Mouse (Mus musculus) Patski (cell line): ENCODE measurements around the gene Dock8. TPM values are rescaled to one million over a fixed set of nuclear protein-coding genes. Genes with fewer than 3 reads are reported as not detected.
A peak's percentile ranks its signal among the peaks of the same experiment; 100 is the strongest.

Experiments
- ATAC-seq: fragments of 100-300 bp; one replicate; pipeline ENCODE4 v1.8.0; 2021
- CTCF ChIA-PET: fragments of 350-600 bp; sonication (Branson Sonifier 250); formaldehyde crosslinking; loops from one replicate; lab custom pipeline; 2022; ENCODE audit warnings: inconsistent platforms; lab: Charles Lee
- POLR2A ChIA-PET: fragments of 350-600 bp; sonication (Branson Sonifier 250); formaldehyde crosslinking; loops from one replicate; lab custom pipeline; 2022; ENCODE audit warnings: antibody characterized with exemption, inconsistent platforms; lab: Charles Lee
- DNase-seq: peaks from one replicate; pipeline ENCODE4 v3.0.0-alpha.2; 2011; ENCODE audit warnings: low read depth, low spot score
- H3K27me3 ChIP-seq: fragments of 371-371 bp; one replicate; pipeline ENCODE4 v1.5.1; 2021
- CTCF ChIP-seq: fragments of 100-300 bp; IDR thresholded peaks from one replicate; pipeline ENCODE4 v1.5.1; 2021
- in situ Hi-C: fragments of 300-500 bp; cut with MboI; formaldehyde crosslinking; loops from 3 replicates; pipeline ENCODE4 v1.11.1; 2018; ENCODE audit warnings: low pct_unique_long_range_greater_than_20kb, mixed read lengths
- polyA plus RNA-seq: library from polyadenylated mRNA; unstranded; gene quantifications from one replicate; pipeline ENCODE4 v1.2.3, GENCODE M21; 2021

Gene Dock8
- polyA plus RNA-seq, 1 experiment from 2014 or later: 11.3 TPM

DNA sequence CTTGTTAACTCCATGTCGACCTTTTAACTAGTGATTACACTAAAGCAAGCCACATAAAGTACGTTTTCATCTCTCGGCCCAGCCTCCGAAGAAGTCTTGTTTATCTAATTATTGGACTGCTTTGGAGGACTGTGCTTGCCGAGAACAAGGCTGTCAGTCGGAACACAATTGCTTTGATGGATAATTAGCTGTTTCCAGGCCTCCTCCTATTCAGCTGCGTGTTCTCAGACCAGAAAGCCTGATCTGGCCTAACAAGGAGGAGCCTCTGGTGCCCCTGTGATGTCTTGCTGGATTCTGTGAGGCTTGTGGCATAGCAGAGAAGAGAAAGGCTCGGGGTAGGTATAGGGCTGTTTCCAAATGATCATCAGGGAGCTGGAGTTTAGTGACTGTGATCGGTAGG lies 106.3 kb downstream of the Dock8 start:
- no peak for TF ChIP-seq CTCF
- ChIA-PET POLR2A (interaction anchor here (0.7 kb wide), 1 partner anchor 26 kb away, joined by 5 read pairs; no protein-coding TSS in a partner anchor), CTCF (interaction anchor here (1.2 kb wide), 1 partner anchor 43 kb away, joined by 3 read pairs; no protein-coding TSS in a partner anchor)
- DNase-seq (no peak), ATAC-seq (no peak)
- no peaks in the 10 kb centered on the region for H3K27me3 ChIP-seq
- in situ Hi-C loops: no loop called here

DNA sequence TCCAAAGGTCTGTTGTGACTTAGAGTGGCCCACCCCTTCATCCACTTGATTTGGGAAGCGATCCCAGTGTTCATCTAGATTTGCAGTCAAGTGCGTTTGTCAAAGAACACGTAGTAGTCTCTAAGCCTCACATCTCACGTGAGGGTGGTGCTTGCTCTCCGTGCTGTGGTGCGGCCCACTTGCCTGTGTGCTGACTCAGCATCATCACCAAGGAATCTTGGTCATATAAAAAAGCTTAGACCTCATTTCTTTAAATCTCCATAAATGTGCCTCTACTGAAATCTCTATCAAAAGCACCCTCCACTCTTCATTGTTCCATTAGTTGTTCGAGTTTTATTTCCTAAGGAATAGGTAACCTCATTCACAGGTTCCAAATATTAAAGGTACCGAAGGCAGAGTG lies 107.0 kb downstream of the Dock8 start:
- in situ Hi-C loops: no loop called here
- ChIA-PET CTCF (interaction anchor here (1.2 to 1.7 kb wide), 8 partner anchors 11 to 225 kb away, joined by 3 to 16 read pairs (median 4); no protein-coding TSS in a partner anchor), POLR2A (no interaction called here)
- H3K27me3 ChIP-seq: no peaks in the 10 kb centered on the region
- no peak for TF ChIP-seq CTCF
- no peak for DNase-seq
- ATAC-seq: no peak

DNA sequence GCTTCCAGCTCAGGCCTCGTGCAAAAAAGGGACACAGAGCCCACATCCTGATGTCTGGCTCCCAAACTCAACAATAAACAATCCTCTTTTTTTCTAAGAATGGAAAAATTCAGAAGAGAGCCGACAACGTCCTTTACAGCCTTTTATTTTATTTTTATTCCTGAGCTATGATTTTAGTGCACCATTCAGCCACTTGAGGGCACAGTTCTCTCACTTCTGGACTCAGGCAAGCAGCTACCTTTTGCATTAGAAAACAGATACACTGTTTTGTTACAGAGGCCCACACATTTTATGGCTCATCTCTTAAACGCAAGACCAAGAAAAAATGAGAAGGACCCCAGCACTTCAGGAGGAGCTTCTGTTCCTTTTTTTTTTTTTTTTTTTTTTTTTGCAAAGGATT lies 108.1 kb downstream of the Dock8 start:
- in situ Hi-C loops: no loop called here
- ATAC-seq (peak; percentile 35), DNase-seq (no peak)
- ChIA-PET POLR2A (interaction anchor here (0.6 to 0.7 kb wide), 2 partner anchors 96 to 147 kb away, joined by 3 to 8 read pairs; no protein-coding TSS in a partner anchor), CTCF (interaction anchor here (0.6 to 1.7 kb wide), 30 partner anchors 8 to 529 kb away, joined by 3 to 16 read pairs (median 4); partner anchors contain the start of gene Cbwd1)
- H3K27me3 ChIP-seq: no peaks in the 10 kb centered on the region
- TF ChIP-seq CTCF: peak; percentile 78

DNA sequence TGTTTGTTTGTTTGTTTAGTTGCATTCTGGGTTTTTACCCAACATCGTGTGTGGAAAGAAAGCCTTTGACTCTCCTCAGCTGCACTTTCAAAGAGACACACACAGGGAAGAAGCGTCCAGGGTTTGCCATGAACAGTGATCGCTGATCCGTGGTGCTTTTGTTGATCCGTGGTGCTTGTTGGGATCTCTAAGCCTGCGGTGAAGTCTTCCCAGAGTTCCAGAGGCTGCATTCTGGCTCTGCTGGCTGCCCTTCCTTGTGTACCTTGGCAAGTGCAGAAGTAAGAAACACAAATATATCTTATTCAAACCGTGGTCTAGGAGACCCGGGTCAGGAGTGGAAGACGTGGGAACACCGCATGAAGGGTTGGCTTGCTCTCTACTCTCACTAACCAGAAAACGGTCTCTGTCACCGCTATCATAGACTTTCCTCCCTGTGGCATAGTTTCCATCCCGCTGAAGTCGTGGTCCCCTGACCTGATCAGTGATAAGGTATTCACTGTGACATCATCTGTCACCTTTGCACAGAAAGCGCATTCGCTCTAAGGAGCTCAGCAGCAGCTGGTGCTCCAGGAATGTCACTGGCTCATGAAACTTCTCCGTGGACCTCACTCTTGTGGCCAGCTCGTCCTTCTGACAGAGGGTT lies 112.4 kb downstream of the Dock8 start:
- in situ Hi-C loops: no loop called here

DNA sequence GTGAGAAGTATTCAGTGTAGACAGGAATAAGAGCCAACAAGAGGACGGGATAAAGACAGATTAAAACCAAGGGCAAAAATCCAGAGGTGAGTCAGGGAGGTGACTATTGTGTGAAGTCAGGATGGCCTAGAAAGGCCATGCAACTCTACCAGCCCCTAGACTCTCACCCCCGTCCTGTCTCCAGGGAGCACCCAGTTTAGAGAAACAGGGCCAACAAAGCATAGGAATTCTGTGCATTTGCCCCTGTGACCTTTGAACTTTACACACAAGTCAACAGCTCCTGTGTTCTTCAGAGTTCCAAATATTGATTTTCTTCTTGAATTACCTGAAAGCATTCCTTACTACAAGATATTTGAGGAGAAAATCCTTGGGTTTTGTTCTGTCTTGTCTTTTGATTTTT lies 117.6 kb downstream of the Dock8 start:
- no peak for TF ChIP-seq CTCF
- ChIA-PET CTCF (interaction anchor here (1.7 kb wide), 1 partner anchor 10 kb away, joined by 4 read pairs; no protein-coding TSS in a partner anchor), POLR2A (no interaction called here)
- no peak for DNase-seq
- in situ Hi-C loops: no loop called here
- no peak for ATAC-seq
- H3K27me3 ChIP-seq: peaks cover 4% of the 10 kb centered on the region

More for the DNA sequence above, 112.4 kb downstream of the Dock8 start:
- H3K27me3 ChIP-seq: peaks cover 4% of the 10 kb centered on the region
- no peak for DNase-seq
- ChIA-PET POLR2A (interaction anchor here (0.6 to 0.7 kb wide), 3 partner anchors 150 to 223 kb away, joined by 4 to 12 read pairs (median 5); no protein-coding TSS in a partner anchor), CTCF (interaction anchor here (0.7 to 2.1 kb wide), 4 partner anchors 15 to 340 kb away, joined by 3 to 5 read pairs (median 4); no protein-coding TSS in a partner anchor)
- no peak for TF ChIP-seq CTCF
- no peak for ATAC-seq

DNA sequence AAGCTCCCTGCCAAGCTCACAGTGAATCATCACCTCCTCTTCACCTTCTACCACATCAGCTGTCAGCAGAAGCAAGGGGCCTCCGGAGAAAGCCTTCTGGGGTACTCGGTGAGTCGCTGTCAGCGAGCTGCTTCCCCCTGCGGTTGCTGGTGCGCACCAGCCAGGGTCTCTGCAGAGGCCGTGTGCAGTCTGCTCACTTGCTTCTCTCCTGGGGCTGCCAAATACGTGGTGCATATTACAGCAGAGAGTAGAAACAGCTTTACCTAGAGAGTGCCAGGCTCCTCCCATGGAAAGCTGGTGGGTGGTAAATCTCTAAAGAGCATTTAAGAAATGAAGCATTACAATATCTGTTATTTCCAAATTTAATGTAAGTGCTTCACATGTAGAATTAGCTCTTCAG lies 123.1 kb downstream of the Dock8 start:
- TF ChIP-seq CTCF: no peak
- in situ Hi-C loops: no loop called here
- no peaks in the 10 kb centered on the region for H3K27me3 ChIP-seq
- no peak for ATAC-seq
- POLR2A ChIA-PET: no interaction called here
- no peak for DNase-seq
- CTCF ChIA-PET: interaction anchor here (1.4 kb wide), 2 partner anchors 9 to 329 kb away, joined by 4 to 5 read pairs; no protein-coding TSS in a partner anchor

DNA sequence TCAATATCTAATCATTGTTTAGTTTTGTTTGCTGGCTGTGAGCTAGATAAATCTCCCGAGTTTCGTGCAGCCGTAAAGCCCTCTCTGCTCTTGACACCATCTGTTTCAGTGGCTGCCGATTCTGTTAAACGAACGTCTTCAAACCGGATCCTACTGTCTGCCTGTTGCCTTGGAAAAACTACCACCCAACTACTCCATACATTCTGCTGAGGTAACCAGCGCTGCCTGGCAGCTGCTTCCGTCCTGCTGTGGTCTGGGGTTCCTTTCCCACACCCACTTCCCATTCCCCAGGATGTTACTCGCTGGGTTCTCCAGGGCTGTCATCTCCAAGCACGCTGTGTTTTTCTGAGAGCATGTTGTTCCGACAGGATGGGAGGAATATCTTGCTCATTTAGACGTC lies 123.7 kb downstream of the Dock8 start:
- ATAC-seq (no peak), DNase-seq (no peak)
- no peaks in the 10 kb centered on the region for H3K27me3 ChIP-seq
- in situ Hi-C loops: no loop called here
- CTCF ChIA-PET: interaction anchor here (1.4 kb wide), 2 partner anchors 10 to 328 kb away, joined by 4 to 5 read pairs; no protein-coding TSS in a partner anchor
- POLR2A ChIA-PET: interaction anchor here (0.6 kb wide), 1 partner anchor 300 kb away, joined by 5 read pairs; no protein-coding TSS in a partner anchor
- TF ChIP-seq CTCF: no peak

DNA sequence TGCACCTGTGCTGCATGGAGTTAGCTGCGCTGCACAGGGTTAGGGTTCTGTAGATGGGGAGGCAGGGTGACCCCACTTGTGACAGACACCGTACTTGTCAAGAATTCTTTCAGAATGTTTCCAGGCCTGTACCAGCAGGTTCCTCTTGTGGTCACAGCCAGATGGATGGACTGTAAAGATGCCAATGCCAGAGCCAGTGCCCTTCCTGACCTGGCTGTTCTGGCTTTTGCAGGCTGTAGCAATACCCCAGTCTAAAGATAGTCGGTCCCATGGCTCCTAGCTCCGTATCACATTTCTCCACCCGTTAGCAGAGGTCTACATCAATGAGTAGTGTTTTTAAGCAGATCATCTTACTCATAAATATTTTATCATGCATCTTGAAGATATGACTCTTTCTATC lies 124.1 kb downstream of the Dock8 start:
- H3K27me3 ChIP-seq: no peaks in the 10 kb centered on the region
- ChIA-PET CTCF (interaction anchor here (1.4 kb wide), 1 partner anchor 10 kb away, joined by 5 read pairs; no protein-coding TSS in a partner anchor), POLR2A (interaction anchor here (0.6 kb wide), 1 partner anchor 300 kb away, joined by 5 read pairs; no protein-coding TSS in a partner anchor)
- DNase-seq: no peak
- no peak for TF ChIP-seq CTCF
- in situ Hi-C loops: no loop called here
- no peak for ATAC-seq

DNA sequence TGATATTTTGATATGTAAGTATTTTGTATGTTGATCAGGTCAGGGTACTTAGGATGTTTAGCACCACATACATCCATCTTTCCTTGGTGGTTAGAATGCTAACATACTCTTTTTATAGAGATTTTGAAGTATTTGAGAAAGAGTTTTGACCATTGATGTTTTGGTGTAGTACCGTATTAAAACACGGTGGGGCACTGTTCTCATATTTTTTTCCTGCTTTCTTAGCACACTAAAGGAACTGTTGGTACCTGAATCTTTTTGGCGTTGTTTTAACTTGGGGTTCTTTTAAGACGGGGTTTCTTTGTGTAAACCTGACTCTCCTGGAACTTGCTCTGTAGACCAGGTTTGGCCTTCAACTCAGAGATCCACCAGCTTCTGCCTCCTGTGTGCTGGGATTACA lies 133.0 kb downstream of the Dock8 start:
- no peak for ATAC-seq
- CTCF ChIA-PET: interaction anchor here (0.7 to 2.6 kb wide), 6 partner anchors 11 to 319 kb away, joined by 3 to 12 read pairs (median 3); no protein-coding TSS in a partner anchor
- POLR2A ChIA-PET: interaction anchor here (1.0 kb wide), 1 partner anchor 32 kb away, joined by 3 read pairs; no protein-coding TSS in a partner anchor

DNA sequence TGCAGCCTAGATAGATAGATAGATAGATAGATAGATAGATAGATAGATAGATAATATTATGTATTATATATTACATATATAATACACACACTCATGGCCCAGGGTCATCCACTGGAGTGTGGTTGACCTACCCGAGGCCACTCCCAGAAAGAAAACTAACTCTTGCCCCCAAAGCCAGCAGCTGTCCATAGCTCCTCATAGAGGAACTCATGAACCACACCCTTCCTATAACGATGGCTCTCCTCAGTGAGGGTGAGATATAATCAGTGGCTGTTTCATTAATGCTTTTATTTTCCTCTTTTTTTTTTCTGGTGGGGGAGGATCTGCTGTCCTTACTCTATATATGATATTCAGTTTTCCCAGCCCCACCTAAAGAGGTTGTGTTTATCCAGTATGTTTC lies 134.6 kb downstream of the Dock8 start:
- DNase-seq (no peak), ATAC-seq (no peak)
- TF ChIP-seq CTCF: no peak
- CTCF ChIA-PET: no interaction called here
- POLR2A ChIA-PET: no interaction called here
- in situ Hi-C loops: loop anchor here (5.0 to 10.0 kb wide), 3 partner anchors 198 to 501 kb away; no protein-coding TSS in a partner anchor
- no peaks in the 10 kb centered on the region for H3K27me3 ChIP-seq

More for the DNA sequence above, 133.0 kb downstream of the Dock8 start:
- peak; percentile 22 for DNase-seq
- H3K27me3 ChIP-seq: no peaks in the 10 kb centered on the region
- TF ChIP-seq CTCF: peak; percentile 52
- in situ Hi-C loops: loop anchor here (5.0 to 10.0 kb wide), 3 partner anchors 200 to 502 kb away; no protein-coding TSS in a partner anchor
